Mouse (Mus musculus) midbrain, embryonic 13.5 days (tissue): ENCODE measurements around the gene D630045J12Rik. TPM values are rescaled to one million over a fixed set of nuclear protein-coding genes. Genes with fewer than 3 reads are reported as not detected.

Experiments
- ATAC-seq: fragments of 200-750 bp; cut with Nextera tagmentation; 2 replicates; pipeline ENCODE4 v1.8.0; 2017; ENCODE audit warnings: mild to moderate bottlenecking, moderate TSS enrichment, moderate library complexity
- H3K27ac ChIP-seq: fragments of 300-500 bp; sonication (generic); 2 replicates; pipeline ENCODE4 v1.5.1; 2015; ENCODE audit warnings: inconsistent platforms, mild to moderate bottlenecking, moderate library complexity
- H3K27me3 ChIP-seq: fragments of 300-500 bp; sonication (generic); 2 replicates; pipeline ENCODE4 v1.6.1; 2015; ENCODE audit warnings: mild to moderate bottlenecking, inconsistent platforms
- H3K36me3 ChIP-seq: fragments of 300-500 bp; sonication (generic); 2 replicates; pipeline ENCODE4 v1.6.1; 2015; ENCODE audit warnings: mild to moderate bottlenecking, inconsistent platforms
- H3K4me1 ChIP-seq: fragments of 300-500 bp; sonication (generic); replicated peaks from 2 replicates; pipeline ENCODE4 v1.6.1; 2015; ENCODE audit warnings: inconsistent platforms
- H3K4me2 ChIP-seq: fragments of 300-500 bp; sonication (generic); replicated peaks from 2 replicates; pipeline ENCODE4 v1.6.1; 2015; ENCODE audit warnings: moderate library complexity, mild to moderate bottlenecking, inconsistent platforms
- H3K4me3 ChIP-seq: fragments of 300-500 bp; sonication (generic); replicated peaks from 2 replicates; pipeline ENCODE4 v1.5.1; 2015; ENCODE audit warnings: mild to moderate bottlenecking, inconsistent platforms
- H3K9ac ChIP-seq: fragments of 300-500 bp; sonication (generic); replicated peaks from 2 replicates; pipeline ENCODE4 v1.6.1; 2015; ENCODE audit warnings: mild to moderate bottlenecking, inconsistent platforms
- H3K9me3 ChIP-seq: fragments of 300-500 bp; sonication (generic); 2 replicates; pipeline ENCODE4 v1.6.1; 2016; ENCODE audit warnings: mild to moderate bottlenecking, inconsistent platforms
- WGBS: fragments of 180-500 bp; shearing (Covaris S2); methylation state at CpG from one replicate; pipeline ENCODE4 v1.1.7; 2015; 5-methylcytosine and 5-hydroxymethylcytosine counted together
- polyA plus RNA-seq: library from polyadenylated mRNA; unstranded; fragments of >200 nt; fragmentation: Nextera tagmentation; extraction: Ambion mirVana; gene quantifications from 2 replicates; pipeline ENCODE4 v1.2.1, GENCODE M21; 2015

Gene D630045J12Rik
- polyA plus RNA-seq, 1 experiment from 2014 or later = 16.6 TPM

DNA sequence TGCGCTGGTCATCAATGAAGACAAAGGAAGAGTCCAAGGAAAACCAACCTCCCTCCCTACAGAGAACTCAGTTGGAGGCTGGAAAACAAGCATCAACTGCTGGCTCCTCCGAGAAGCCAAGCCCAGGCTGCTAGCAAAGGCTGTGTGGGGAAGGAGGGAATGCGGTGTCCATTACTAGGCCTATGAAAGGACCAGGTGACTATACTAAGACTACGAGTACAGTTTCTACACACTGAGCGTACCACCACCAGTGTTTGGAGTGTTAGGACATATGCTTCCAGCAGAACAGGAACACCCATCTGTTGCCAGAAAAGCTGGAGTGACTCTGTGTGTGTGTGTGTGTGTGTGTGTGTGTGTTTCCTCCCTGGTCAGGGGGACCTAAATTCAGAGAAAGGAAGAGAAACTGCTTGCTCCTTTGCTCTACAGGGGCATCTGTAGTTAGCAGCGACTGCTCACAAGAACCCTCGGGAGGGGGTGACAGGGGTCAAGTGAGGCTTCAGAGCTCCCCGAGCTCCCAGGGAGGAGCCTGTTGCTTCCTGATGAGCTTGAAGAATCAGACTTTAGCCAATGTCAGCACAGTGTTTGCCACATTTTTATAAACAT, 108.2 kb downstream of the D630045J12Rik start:
- Histone ChIP-seq H3K4me2 (no peak overlapping the region), H3K9me3 (no peaks in the 10 kb centered on the region), H3K27ac (no peak overlapping the region), H3K4me3 (no peak overlapping the region), H3K27me3 (no peaks in the 10 kb centered on the region), H3K4me1 (no peaks in the 10 kb centered on the region), H3K9ac (no peak overlapping the region), H3K36me3 (peaks cover 85% of the 10 kb centered on the region)
- WGBS = 65% methylated on average over 8 of the region's 8 CpGs
- ATAC-seq = no peak

DNA sequence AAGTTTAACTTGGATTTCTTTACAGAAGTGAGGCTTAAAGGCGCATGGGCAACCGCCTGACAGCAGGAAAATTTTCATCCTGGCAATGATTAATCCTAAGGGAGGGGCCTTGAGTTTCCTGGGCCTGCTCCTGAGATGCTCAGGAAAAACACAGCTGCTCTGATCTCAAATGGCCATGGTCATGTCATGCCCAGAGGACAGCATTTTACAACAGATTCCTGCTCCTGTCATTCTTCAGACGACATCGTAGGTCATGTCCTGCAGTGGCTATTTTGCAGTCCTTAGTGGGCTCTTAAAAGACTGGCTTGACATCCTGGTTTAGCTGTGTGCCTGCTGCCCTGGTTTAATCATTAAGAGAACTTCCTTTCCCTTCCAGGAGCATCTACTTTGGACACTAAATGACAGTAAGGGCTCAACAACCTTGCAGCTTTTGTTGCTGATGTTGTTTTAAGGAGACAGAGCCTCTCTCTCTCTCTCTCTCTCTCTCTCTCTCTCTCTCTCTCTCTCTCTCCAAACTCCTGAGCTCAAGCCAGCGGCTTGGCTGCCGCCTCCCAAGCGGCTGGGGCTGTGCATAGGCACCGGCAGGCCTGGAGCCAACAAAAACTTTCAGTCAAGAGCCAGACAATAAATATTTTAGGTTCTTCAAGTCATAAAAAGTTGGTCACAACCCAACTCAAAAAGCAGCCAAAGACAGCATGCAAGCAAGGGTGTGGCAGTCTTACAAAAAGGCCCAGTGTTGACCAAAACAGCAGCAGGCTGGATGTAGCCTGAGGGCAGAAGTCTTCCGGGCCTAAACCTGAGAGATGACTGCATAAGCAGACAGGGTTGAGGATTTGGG, 109.4 kb downstream of the D630045J12Rik start:
- no peaks in the 10 kb centered on the region for H3K27me3 ChIP-seq
- WGBS = 84% methylated on average over 9 of the region's 9 CpGs
- ATAC-seq = no peak

DNA sequence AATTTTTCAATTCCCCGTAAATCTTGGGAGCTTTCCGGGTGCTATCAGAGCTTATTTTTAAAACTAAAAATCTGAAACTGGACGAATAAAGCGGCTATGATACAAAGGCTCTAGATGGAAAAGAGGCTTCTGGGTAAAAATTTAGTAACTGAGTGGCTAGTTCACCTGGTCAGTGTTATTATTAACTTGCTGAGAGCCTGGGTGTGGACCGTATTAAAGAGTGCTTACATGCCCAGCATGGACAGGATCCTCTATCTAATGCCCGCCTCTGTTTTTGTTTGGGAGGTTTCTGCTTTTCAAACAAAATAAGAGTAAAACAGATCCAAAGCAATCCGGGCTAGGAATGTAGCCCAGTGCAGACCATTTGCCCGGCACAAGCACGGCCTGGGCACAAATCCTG, 113.4 kb downstream of the D630045J12Rik start:
- H3K9me3 ChIP-seq = no peaks in the 10 kb centered on the region
- no peak overlapping the region for H3K27ac ChIP-seq
- peaks cover 76% of the 10 kb centered on the region for H3K36me3 ChIP-seq
- WGBS = 96% methylated on average over 9 of the region's 9 CpGs
- ATAC-seq = no peak
- no peaks in the 10 kb centered on the region for H3K27me3 ChIP-seq
- H3K4me3 ChIP-seq = no peak overlapping the region
- H3K4me2 ChIP-seq = no peak overlapping the region
- no peaks in the 10 kb centered on the region for H3K4me1 ChIP-seq
- no peak overlapping the region for H3K9ac ChIP-seq

More for the DNA sequence above, 109.4 kb downstream of the D630045J12Rik start:
- Histone ChIP-seq H3K4me3 (no peak overlapping the region), H3K27ac (no peak overlapping the region), H3K9ac (no peak overlapping the region), H3K36me3 (peaks cover 84% of the 10 kb centered on the region), H3K9me3 (no peaks in the 10 kb centered on the region), H3K4me1 (no peaks in the 10 kb centered on the region), H3K4me2 (no peak overlapping the region)

DNA sequence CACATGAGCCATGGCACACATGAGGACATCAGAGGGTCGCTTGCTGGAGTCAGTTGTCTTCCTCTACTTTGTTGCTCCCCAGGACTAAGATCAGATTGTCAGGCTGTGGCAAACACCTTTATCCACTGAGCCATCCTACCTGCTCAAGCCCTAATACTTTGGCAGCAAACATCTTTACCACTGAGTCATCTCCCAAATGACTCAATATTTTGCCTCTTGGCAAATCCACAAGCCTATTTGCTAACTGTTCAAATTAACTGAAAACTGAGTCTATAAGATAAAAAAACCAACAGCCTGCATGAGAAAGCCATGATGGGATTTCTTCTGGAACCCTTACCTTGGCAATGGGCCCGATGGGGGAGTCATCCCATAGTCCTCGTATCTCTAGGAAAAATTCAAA, 114.7 kb downstream of the D630045J12Rik start:
- H3K4me2 ChIP-seq = no peak overlapping the region
- no peaks in the 10 kb centered on the region for H3K4me1 ChIP-seq
- no peak overlapping the region for H3K9ac ChIP-seq
- H3K4me3 ChIP-seq = no peak overlapping the region
- ATAC-seq = no peak
- H3K27ac ChIP-seq = no peak overlapping the region
- peaks cover 76% of the 10 kb centered on the region for H3K36me3 ChIP-seq
- H3K27me3 ChIP-seq = no peaks in the 10 kb centered on the region
- no peaks in the 10 kb centered on the region for H3K9me3 ChIP-seq
- 88% methylated on average over 3 of the region's 3 CpGs for WGBS

DNA sequence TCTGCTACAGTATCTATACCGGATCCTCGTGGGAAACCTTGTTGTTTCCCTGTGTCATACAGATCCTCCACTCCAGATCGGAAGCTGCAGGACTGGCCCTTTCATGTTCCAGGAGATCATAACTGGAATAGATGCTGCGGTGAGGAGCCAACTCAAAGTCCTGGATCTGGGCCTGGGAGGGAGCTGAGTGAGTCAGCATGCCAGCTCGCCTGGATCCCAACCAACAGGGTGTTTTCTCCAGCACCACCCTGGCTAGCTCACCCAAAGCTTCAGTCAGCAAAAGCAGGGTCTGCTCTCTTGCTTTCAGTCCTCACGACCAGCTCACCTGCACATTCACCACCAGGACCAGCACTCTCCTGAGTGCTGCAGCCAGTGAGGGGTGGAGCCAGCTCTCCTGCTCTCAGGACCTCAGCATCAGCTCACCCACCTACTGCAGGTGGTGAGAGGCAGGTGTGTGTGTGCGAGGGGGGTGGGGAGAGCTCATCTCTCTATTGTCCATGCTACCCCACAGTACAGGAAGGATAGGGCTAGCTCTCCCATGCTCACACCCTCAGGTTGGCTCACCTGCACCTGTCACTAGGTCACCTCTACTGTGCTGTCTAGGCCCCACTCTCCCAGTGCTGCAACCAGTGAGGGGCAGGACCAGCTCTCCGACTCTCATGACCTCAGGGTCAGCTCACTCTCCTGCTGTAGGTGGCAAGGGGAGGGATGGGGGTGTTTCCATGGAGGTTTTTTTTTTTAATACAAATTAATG, 118.8 kb downstream of the D630045J12Rik start:
- Histone ChIP-seq H3K27ac (no peak overlapping the region), H3K4me1 (no peaks in the 10 kb centered on the region), H3K36me3 (peaks cover 71% of the 10 kb centered on the region), H3K27me3 (no peaks in the 10 kb centered on the region), H3K9ac (no peak overlapping the region), H3K9me3 (no peaks in the 10 kb centered on the region), H3K4me2 (no peak overlapping the region), H3K4me3 (no peak overlapping the region)
- peak; percentile 63 for ATAC-seq
- WGBS = 86% methylated on average over 8 of the region's 8 CpGs

DNA sequence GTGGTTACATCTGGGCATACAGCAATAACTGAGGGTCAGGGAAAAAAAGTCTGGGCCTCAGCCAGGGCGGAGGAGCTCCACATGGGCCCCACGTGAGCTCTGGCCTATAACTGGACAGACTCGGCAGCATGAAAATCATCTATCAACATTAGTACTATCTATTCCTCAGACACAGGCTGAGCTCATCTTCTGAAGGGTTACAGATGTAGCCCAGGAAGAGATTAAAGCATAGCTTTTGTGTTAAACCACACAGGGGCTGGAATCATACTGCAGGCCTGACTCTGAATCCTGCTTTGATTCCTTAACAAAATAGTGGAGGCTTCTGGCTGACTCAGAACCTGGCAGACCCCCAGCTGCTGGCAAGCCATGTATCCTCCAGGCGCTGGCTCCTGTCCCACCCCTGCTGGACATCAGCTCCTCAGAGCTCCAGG, 122.0 kb downstream of the D630045J12Rik start:
- no peak for ATAC-seq
- peaks cover 78% of the 10 kb centered on the region for H3K36me3 ChIP-seq
- 93% methylated on average over 4 of the region's 4 CpGs for WGBS
- H3K4me3 ChIP-seq = no peak overlapping the region
- H3K9me3 ChIP-seq = no peaks in the 10 kb centered on the region
- H3K4me2 ChIP-seq = no peak overlapping the region
- H3K4me1 ChIP-seq = no peaks in the 10 kb centered on the region
- H3K9ac ChIP-seq = no peak overlapping the region
- H3K27ac ChIP-seq = no peak overlapping the region
- no peaks in the 10 kb centered on the region for H3K27me3 ChIP-seq

DNA sequence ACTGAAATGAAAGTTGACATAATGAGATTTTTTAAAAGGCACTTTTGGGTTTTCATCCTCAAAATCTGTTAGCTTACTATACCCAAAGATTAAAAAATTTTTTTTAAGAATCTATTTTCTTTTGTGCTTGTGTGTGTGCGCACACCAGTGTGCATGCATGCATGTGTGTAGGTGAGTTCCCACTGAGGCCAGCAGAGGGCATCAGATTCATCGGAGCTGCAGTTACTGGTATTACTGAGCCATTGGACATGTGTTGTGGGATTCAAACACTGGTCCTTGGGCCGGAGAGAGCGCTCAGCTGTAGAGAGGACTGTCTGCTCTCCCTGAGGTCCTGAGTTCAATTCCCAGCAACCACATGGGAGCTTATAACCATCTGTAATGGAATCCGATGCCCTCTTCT, 123.9 kb downstream of the D630045J12Rik start:
- H3K4me3 ChIP-seq = no peak overlapping the region
- ATAC-seq = no peak
- H3K27me3 ChIP-seq = no peaks in the 10 kb centered on the region
- no peaks in the 10 kb centered on the region for H3K4me1 ChIP-seq
- no peak overlapping the region for H3K9ac ChIP-seq
- H3K4me2 ChIP-seq = no peak overlapping the region
- 98% methylated on average over 5 of the region's 5 CpGs for WGBS
- no peak overlapping the region for H3K27ac ChIP-seq
- H3K36me3 ChIP-seq = peaks cover 77% of the 10 kb centered on the region
- H3K9me3 ChIP-seq = no peaks in the 10 kb centered on the region

DNA sequence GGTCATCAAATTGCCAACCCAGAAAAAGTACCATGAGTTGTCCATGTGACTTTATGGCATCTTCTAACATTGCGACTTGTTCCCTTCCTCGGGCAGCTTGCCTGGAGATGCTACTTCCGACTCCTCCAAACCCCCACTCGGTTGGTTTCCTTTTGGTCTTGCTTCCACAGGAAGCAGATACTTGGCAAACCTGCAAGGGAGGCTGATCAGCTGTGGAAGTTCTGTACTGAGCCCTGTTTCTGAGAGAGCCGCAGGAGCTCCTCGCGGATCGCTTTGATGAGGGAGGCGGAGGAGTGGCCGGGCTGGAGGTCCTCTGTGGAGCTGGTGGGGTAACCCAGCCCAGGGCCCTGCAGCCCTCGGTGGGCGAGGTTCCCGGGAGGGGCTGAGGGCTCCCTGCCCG, 125.7 kb downstream of the D630045J12Rik start:
- H3K27ac ChIP-seq = no peak overlapping the region
- peaks cover 87% of the 10 kb centered on the region for H3K36me3 ChIP-seq
- 93% methylated on average over 14 of the region's 14 CpGs for WGBS
- H3K4me3 ChIP-seq = no peak overlapping the region
- no peak for ATAC-seq
- no peak overlapping the region for H3K4me2 ChIP-seq
- no peak overlapping the region for H3K9ac ChIP-seq
- H3K9me3 ChIP-seq = no peaks in the 10 kb centered on the region
- no peaks in the 10 kb centered on the region for H3K4me1 ChIP-seq
- no peaks in the 10 kb centered on the region for H3K27me3 ChIP-seq

DNA sequence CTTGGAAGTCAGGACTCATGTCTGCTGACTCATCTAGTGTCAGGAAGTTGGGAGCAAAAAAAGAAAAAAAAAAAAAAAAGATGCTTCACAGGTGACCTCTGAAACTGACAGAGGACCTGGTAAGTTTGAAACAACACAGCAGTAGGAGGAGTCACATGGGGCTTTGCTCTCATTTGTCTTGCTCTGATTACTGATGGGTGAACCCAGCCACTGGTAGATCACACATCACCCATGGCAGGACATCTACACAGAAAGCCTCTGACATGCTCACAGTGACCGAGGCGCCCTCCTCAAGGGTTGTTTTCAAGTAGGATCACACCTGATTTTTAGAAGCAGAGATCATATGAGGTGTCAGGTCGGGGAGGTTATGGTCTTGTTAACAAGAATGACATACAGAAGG, 128.3 kb downstream of the D630045J12Rik start:
- Histone ChIP-seq H3K27me3 (no peaks in the 10 kb centered on the region), H3K4me1 (no peaks in the 10 kb centered on the region), H3K4me3 (no peak overlapping the region), H3K9ac (no peak overlapping the region), H3K27ac (no peak overlapping the region), H3K9me3 (no peaks in the 10 kb centered on the region), H3K4me2 (no peak overlapping the region), H3K36me3 (peaks cover 66% of the 10 kb centered on the region)
- ATAC-seq = no peak
- 98% methylated on average over 3 of the region's 3 CpGs for WGBS

DNA sequence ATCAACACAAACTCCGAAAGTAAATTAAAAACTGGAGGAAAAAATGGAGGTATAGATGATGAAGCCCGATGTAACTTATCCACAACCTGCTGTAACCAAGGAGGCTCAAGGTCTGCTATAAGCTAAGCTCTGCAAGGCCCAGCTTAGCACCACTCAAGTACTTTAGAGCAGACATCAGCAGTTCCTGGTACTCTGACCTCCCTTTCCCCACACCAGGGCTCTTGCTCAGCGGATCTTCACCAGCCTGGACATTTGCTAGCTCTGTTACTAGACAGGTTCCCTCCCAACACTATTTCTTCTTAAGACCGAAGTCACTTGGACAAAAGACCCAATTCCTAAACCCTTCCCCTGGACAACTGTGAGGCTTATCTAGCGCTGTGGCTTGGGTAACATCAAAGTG, 128.9 kb downstream of the D630045J12Rik start:
- 93% methylated on average over 5 of the region's 5 CpGs for WGBS
- no peak overlapping the region for H3K9ac ChIP-seq
- no peak for ATAC-seq

DNA sequence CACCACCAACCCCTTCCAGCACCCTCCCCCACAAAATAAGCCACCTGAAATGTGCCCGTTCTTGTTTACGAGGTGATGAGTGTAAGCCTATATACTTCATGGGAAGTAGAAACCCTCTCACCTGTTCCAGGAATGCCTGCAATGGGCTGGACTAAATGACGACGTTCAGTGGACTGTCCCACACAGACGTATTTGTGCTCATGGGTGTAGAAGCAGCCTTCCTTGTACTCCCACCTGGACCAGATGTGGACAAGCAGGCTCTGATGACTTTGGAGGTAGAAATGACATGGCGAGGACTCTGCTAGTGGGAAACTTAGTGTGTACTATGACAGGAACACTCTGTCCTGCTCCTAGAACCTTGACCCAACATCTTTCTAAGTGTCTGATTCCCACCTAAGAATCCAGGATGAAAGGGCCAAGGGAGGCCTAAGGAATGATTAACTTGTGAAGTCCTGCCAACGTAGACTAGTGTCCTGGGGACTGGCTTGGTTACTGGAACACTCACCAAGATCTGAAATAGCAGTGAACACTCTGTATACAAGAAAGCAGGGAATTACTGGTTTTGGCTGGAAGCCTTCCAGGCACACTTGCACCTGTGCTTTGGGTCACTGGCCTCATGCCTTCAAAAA, 129.5 kb downstream of the D630045J12Rik start, which contains the start of gene Atp6v0a4:
Atp6v0a4 (minus strand) TSS at position 380 of the 629 bp plus-strand sequence.
- H3K36me3 ChIP-seq = peaks cover 55% of the 10 kb centered on the region
- no peak within 1 kb of the TSS for H3K9ac ChIP-seq
- no peaks in the 10 kb centered on the region for H3K27me3 ChIP-seq
- no peaks in the 10 kb centered on the region for H3K9me3 ChIP-seq
- H3K4me1 ChIP-seq = no peaks in the 10 kb centered on the region
- 94% methylated on average over 7 of the region's 7 CpGs for WGBS
- ATAC-seq = no peak
- no peak within 1 kb of the TSS for H3K4me3 ChIP-seq
- H3K27ac ChIP-seq = no peak within 1 kb of the TSS
- no peak within 1 kb of the TSS for H3K4me2 ChIP-seq

More for the DNA sequence above, 128.9 kb downstream of the D630045J12Rik start:
- Histone ChIP-seq H3K4me2 (no peak overlapping the region), H3K4me1 (no peaks in the 10 kb centered on the region), H3K27ac (no peak overlapping the region), H3K4me3 (no peak overlapping the region), H3K9me3 (no peaks in the 10 kb centered on the region), H3K27me3 (no peaks in the 10 kb centered on the region), H3K36me3 (peaks cover 61% of the 10 kb centered on the region)
